Mouse (Mus musculus) R1 (cell line): ENCODE results near the gene Klhl26.

Experiments
- DNase-seq: peaks from one replicate; pipeline ENCODE4 v3.0.0-alpha.2; 2018; ENCODE audit warnings: low read depth, low spot score

Gene Klhl26

DNA sequence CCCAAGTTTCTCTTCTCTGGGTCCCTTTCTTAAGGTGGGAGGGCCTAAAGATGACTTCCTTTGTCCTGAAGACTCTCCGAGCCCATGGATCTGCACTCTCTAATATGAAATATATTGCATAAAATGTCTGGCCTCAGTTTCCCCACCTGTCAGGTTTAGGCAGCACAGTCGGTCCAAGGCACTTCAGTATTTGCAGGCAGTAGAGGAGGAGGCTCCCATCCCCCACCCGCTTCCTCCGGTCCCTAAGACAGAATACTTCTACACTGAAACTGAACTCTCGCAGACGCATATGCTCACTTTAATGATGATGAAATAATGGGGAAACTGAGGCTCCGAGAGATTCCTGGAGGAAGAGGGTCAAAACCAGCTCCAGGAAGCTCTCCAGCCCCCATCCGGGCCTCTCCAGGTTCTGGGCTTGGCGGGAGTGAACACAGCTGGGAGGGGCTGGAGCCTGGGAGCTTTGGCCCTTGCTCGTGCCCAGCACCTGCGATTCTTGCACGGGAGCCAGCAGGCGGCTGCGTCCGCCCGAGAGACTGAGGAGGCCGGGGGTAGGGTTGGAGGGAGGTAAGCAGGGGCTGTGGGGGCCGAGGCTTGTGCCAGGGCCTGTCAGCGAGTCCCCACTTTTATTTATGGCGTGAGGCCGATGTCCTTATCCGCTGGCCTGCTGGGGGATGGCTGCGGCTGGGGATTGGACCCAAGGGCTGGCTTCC lies 25.2 kb upstream of the Klhl26 start:
- DNase-seq, result no peak

DNA sequence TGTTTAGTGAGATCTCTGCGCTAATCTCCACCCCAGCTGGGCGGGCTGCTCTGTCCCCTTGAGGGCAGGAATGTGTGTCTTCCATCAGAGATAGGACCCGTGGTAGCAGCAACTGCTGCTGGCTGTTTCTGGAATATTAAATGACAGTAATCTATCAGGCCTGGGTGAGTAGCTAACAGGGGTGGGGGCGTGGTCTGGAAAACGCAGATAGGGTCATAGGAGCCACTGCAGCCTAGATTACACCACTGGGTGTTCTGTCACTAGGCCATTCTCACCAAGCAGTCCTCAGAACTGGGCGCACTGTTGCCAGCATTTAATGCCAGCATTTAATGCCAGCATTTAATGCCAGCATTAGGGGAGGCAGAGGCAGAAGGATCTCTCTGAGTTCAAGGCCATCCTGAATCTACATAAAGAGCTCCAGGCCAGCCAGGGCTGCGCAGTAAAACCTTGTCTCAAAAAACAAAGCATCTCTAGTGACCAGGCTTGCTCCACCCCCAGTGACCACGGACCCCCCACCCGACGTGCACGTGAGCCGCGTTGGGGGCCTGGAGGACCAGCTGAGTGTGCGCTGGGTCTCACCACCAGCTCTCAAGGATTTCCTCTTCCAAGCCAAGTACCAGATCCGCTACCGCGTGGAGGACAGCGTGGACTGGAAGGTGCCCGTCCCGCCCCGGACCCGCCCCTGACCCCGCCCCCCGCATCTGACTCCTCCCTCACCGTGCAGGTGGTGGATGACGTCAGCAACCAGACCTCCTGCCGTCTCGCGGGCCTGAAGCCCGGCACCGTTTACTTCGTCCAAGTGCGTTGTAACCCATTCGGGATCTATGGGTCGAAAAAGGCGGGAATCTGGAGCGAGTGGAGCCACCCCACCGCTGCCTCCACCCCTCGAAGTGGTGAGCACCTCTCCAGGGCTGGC lies 23.9 kb upstream of the Klhl26 start:
- peak; percentile 45 for DNase-seq

DNA sequence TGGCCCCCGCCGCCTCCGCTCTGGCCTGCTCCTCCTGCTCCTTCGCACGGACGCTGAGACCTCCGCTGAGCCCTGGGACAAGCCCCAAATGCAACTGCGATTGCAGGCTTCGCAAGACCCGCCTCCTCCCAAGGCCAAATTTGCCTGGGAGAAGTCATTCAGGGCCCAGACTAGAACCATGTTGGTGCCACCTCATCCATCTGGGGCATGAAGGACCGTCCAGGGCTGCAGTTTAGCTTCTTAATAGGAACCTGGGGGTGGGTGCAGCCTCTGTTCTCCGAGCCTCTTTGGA lies 18.9 kb upstream of the Klhl26 start:
- no peak for DNase-seq

DNA sequence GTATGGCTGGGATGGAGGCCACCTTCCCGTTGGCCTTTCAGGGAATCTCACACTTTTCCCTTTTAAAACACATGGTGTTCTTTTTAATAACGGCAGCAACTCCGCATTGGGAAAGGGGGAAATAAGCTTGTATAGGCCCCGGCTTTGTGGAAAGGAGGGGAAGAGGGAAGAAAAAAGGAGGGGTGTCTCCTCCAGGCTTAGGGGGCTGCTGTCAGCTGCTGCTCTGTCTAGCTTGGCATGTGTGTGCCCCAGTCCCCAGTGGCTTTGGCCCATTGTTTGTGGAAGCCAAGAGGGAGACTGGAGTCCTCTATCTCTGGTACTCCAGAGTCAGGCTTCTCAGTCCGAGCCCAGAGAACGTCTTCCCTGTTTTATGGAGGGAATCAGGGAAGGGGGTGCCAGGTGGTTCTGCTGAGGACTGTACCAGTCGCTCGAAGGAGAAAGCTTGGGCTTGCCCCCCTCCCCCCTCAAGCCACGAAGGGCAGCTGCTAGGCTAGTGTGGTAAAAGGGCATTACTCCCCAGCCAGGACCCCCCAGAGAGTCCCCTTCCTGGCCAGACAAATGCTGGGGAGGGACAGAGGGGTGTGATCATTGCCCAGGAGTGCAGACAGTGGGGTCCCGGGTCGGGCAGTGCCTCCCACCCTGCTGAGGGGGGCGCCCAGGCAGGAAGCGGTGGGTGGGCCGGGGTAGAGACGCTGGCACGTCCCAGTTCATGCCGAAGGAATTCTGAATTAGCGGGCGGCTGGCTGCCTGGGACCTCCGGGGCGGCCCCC lies 18.4 kb upstream of the Klhl26 start:
- no peak for DNase-seq

DNA sequence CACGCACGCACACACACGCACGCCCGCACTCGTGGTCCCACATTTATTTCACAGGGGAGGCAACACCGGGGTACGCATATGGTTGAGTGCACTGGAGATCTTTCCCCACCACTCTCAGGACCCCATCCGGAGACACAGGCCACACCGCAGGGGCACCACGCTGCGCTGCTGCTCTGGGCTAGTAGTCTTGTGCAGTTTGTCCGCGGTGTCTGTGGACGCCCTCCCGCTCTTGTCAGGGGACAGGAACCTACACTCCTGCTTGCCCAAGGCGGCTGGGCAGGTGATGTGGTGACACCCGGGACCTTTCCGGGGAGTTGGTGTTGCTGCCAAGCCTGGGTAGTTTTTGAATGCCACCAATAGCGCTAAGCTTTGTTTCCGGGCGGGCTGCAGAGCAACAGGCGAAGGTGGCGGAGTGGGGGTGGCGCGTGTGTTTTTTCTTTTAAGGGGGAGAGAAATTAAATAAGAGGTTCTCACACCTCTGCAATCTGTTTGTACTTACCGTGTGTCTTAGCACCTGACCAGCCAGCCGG lies 17.7 kb upstream of the Klhl26 start:
- DNase-seq, result no peak

DNA sequence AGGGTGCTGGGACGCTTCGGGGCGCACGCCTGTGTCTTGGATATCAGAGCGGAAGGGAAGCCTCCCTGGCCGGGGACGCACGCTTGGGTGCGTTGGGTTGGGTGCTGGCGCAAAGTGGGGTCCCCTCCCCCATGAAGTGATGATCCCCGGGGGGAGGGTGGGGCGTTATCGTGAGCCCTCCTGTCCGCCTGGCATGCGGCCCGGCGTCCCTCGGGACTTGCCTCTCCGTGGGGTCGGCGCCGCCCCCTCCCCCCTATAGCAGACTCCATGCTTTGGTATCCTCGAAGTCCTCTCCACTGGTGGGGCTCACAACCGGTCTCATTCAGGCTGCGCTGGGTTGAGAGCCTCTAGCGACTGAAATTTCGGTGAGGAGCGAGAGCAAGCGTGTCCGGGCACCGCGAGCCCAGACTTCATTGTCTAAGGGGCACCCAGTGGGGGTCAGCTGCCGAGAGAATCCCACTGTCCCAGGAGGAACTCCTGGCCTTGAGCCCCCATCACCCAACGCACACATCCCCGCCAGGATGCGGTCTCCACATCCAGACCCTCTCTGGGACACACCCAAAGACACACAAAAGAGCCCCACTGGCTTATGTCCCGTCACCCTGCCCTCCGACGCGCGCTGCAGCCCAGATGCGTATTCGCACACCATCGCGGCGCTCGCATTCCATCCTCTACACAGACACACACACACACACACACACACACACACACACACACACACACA lies 17.1 kb upstream of the Klhl26 start:
- no peak for DNase-seq

DNA sequence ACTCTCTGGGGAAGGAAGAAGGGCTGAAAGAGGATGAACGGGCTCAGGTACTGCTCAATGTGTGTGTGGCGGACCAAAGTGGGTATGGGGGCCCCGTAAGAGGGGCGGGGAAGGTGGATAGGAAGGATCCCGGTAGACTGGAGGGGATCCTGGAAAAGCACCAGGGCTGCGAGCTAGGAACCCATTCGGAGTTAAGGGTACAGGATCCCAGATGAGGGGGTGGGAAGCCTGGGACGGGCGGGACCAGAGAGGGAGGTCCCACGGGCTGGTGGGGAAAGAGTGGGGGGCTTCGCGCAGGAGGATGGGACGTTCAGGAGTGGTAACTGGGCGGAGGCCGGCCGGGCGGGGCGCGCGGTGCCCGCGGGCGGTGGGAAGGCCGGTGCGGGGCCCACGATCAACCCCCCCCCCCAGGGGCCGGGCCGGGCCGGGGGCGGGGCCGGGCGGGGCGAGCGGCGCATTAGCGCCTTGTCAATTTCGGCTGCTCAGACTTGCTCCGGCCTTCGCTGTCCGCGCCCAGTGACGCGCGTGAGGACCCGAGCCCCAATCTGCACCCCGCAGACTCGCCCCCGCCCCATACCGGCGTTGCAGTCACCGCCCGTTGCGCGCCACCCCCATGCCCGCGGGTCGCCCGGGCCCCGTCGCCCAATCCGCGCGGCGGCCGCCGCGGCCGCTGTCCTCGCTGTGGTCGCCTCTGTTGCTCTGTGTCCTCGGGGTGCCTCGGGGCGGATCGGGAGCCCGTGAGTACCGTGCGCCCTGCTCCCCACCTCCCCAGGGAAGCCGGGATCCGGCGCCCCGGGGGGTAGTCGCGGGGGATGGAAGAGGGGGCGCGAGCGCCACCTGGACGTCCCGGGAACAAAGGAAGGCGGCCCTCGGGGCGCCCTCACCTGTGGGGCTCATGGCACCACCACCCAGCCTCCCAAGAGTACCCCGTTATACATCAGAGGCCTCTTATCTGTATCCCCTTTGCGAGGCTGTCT lies 16.2 kb upstream of the Klhl26 start, which contains the start of gene Crlf1:
Gene Crlf1 (plus strand): TSS at position 495 of the 977 bp plus-strand sequence.
- no peak for DNase-seq

DNA sequence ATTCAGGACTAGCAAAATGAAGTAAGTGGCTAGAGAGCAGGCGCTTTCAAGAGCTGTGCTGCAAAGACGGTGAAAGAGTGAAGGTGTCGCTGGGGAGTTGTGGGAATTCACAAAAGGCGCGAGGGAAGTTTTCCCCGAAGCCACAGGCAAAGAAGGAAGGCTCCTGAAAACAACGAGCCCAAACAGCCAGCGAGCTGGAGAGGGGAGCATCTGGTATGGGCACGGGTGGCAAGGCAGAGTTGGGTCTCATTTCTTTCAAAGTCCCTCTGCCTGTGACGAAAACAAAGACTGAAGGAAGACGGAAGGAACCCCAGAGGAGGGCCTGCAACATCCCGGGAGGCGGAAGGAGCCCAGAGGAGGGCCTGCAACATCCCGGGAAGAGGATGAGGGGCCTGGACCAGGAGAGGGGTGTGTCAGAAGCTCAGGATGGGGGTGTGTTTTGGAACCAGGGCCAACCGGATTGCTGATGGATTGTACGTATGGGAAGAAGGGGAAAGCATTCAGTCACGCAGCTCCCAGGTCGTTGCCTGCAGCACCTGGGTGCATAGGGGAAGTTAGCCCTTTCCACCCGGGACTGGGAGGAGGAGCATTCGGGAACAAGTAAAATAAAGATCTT lies 14.2 kb upstream of the Klhl26 start:
- DNase-seq, result peak; percentile 60

DNA sequence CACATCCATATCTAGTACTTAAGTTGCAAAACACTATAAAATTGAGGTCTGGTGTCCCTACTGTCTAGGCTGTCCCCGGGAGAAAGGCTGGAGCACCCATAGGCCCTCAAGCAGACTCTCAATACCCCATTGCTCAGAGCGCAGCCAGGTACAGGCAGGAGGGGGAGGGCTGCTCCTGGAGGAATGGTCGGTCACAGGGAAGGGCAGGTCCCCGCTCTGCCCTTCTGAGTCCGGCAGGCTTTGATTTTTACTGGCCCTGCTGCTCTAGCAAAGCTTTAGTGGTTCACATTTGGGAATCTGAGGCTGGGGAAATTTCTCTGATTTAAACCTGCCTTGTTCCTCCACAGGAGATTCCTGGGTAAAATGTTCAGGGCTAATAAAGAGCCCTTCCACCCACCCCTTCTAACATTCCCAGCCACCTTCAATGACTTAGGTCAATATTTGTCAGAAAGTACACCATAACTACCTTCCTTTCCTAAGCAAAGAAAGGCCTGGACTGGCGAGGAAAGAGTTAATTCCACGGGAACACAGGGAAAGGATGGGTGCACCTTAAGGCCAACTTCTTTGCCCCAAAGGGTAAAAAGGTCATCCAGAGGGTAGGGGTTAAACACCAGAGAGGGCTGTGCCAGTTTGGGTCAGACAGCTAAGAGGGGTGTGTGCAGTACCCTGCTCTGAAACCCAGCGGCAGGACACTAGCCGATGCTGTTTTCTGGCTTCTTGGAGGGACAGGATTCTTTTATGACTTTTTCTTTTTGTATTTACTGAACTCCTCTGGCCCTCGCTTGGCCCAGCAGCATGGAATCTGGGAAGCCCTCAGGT lies 13.5 kb upstream of the Klhl26 start:
- no peak for DNase-seq

DNA sequence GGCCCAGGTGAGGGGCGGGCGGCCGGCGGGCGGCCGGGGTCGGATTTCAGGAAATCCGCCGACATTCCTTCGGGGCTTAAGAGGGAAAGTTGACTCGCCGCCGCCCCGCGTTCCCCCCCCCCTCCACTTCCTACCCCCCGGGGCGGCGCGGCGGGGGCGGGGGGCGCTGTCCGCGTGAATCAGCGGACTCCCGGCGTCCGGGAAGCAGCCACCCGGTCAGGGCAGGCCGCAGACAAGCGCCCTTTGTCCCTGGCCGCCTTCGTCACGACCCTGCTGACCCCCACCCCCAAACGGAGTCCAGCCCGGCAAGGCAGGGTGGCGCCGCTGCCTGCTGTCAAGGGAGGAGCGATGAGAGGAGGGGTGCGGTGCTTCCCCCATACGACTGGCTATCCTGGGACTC lies 12.8 kb upstream of the Klhl26 start:
- no peak for DNase-seq

DNA sequence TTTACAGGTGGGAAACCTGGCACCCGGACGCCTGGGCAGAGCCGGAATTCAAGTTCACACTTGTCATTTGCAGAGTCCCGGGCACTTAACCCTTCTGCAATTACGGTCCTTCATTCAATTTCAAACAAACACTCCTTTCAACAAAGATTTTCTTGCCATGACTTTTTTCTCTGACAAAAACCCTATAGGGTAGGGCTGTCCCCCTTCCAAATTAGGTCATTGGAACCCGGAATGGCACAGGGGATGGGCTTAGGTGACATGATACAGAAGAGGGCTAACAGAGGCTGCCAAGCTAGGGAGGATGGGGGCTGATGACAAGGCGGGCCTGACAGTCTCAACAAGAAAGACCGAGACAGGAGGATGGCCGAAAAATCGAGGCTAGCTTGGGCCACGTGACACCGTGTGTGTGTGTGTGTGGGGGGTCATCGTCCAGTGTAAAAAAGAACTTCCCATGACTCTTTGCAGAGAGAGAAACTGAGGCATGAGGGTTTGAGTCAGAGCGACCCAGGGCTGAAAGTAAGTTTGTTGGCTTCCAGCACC lies 12.2 kb upstream of the Klhl26 start:
- DNase-seq, result no peak

DNA sequence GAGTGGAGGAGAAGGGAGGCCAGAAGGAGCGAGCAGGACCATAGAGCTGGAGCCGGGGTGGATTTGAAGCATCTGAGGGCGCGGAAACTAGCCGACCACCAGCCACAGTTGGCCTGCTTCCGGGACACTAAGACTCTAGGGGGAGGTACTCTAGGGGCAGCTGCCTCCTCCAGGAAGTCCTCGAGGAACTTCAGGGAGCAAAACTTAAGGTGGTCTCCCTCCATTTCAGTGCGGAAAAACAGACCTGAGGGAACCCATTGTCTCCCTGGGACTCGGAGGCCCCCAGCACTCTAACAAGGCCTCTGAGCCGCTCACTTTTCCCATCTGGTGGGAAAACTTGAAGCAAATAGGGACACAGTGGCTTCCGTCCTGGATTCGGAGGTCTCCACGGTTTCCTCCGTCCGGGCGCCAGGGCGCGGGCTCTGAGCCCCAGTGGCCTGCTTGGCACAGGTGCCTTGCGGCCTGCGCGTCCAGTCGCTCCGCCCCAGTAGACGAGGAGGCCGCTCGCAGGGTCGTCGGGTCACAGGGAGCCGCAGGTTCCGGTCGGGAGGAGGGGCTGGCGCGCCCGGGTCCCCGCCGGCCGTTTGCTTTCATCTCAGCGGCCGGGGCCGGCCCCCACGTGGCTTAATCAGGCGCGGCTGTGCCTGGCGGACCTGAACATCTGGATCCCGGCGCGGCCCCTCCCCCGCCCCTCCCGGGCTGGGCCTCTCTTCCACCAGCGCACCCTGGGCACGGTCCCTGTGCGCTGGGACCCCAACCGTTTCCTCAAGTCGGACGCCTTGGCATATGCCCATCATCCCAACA lies 11.4 kb upstream of the Klhl26 start:
- DNase-seq, result peak; percentile 50

DNA sequence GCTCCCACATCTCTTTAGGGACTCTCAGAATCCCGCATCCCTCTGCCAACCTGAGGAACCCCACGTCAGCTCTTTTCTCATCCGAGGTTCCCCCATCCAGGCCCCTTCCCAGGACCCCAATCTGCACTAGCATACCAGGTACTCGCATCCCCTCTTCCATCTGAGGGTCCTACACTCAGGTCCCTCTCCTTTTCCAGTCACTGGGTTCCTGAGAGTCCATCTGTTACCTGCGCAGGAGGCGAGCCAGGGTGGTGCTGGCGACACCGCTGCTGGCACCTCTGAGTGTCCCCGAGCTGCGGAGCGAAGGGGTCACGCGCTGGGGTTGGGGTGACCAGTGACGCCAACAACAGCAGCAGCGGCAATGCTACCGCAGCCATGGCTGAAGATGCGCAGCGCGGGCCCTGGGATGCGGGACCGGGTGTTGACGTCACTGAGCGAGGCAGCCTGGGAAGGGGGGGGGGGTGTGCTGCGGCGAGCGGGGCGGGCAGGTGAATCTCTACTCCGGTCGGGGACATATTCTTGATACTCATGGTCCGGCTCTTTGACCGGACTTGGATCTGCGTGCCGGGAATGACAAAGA lies 10.3 kb upstream of the Klhl26 start, which contains the start of gene Tmem59l:
Gene Tmem59l (minus strand): TSS at position 418 of the 580 bp plus-strand sequence.
- no peak for DNase-seq

DNA sequence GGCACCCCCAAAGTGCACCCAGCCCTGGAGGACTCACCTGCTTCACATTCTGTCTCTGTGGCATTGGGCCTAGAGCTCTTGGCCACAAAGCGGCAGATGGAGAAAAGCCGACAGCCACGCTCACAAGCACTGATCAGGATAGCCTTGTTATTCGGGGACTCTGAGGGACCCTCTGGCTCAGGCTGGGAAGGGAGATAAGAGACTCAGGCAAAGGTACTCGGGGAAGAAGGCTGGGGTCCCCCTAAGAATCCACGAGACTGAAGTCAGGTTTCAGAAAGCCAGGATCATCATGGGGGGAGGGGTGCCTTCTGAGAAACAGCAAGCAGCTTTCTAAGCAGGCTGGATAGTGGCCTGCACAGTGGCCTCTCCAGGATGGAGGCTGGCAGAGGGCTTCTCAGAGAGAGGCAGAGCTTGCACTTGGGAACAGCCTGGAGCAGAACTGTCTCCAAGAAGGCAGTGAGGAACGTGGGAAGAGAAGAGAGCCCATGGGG lies 9.5 kb upstream of the Klhl26 start:
- DNase-seq, result no peak

DNA sequence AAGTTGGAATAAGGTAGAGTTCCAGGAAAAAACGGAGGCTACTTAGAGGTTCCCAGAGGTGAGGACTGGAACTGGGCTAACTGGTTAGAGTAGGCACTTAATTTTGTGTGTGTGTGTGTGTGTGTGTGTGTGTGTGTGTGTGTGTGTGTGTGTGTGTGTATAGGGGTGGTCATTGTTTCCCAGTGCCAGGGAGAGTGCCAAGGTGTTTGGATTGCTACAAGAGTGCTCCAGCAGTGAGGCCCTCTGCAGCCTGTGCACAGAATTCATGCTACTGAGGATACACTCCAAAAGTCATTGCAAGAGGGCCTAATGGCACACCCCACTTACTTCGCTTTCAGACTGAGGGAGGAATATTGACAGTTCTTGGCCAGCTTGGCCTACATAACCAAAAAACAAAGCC lies 6.2 kb upstream of the Klhl26 start:
- no peak for DNase-seq

DNA sequence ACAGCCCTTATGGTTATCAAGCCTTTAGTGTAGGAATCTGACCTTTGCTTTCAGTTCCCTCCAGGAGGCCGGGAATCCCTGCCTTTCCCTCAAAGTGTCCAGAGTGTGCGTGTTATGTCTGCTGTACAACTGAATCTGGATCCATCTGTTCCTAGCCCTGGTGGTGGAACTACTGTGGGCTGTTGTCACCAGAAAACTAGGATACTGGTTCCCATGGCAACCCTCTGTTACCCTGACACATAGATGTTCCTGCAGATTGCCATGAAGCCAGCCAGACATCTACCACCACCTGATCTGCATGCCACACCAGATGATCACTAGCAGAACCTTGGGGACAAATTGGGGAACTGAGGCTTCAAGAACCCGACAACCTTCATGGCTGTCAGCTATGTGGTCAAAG lies 5.1 kb upstream of the Klhl26 start:
- no peak for DNase-seq
